Comparison of ENCODE assay signal across 12 mouse cellular contexts in genomic region chr9:22230556-22230955, GRCm38 (mm10). TPM values are rescaled to one million over a fixed set of nuclear protein-coding genes. Genes with fewer than 3 reads are reported as not detected.
DNase-seq lines count a peak whose midpoint lies in the region; ATAC-seq and TF ChIP-seq lines count a peak whose summit lies in the region.
"Had no signal": no experiment of that assay in that cellular context is flagged by ENCODE, and none has a peak within 500 bp of the region (broad histone marks: within the 10 kb centered on the region; RNA-seq: fewer than 3 reads in every experiment).

No protein-coding gene starts in this region.

- ATAC-seq in kidney, postnatal 0 days (replicated peaks; ENCODE audit: low FRiP score, low read depth), result no peak
- no peak for ATAC-seq in hindbrain, embryonic 13.5 days (ENCODE audit: low FRiP score)
- no peak for ATAC-seq in hindbrain, embryonic 11.5 days (ENCODE audit: low FRiP score)

- peaks cover 7% of the 10 kb centered on the region; the same call in 1 of the 2 replicates for H3K36me3 ChIP-seq in kidney, postnatal 0 days (ENCODE audit: insufficient read depth, low read length)
- no peaks in the 10 kb centered on the region for H3K36me3 ChIP-seq in kidney, adult 2 months (ENCODE audit: control insufficient read depth, insufficient read depth, low read length)
- H3K36me3 ChIP-seq in CH12.LX (replicated peaks in 1 of 2; ENCODE audit: control insufficient read depth in 1 of 2, insufficient read depth in 1 of 2, low read length in 1 of 2), result peaks cover 8 to 38% of the 10 kb centered on the region in 2 experiments
- peaks cover 7% of the 10 kb centered on the region for H3K36me3 ChIP-seq in hindbrain, embryonic 13.5 days
- H3K36me3 ChIP-seq in hindbrain, embryonic 11.5 days (ENCODE audit: control insufficient read depth, insufficient read depth, low read length), result no peaks in the 10 kb centered on the region

- no peak overlapping the region for H3K4me2 ChIP-seq in kidney, postnatal 0 days (ENCODE audit: low read length)
- no peak overlapping the region for H3K4me2 ChIP-seq in CH12.LX (ENCODE audit: insufficient read depth, low read depth, poor library complexity, severe bottlenecking)
- H3K4me2 ChIP-seq in hindbrain, embryonic 13.5 days, result no peak overlapping the region
- no peak overlapping the region for H3K4me2 ChIP-seq in hindbrain, embryonic 11.5 days (replicated peaks; ENCODE audit: low read depth, low read length)
- H3K4me2 ChIP-seq: kidney, embryonic 15.5 days had no signal

- no peak overlapping the region for H3K9ac ChIP-seq in kidney, postnatal 0 days (ENCODE audit: low read depth, low read length)
- H3K9ac ChIP-seq in CH12.LX (ENCODE audit: insufficient read depth, low read depth), result no peak overlapping the region
- H3K9ac ChIP-seq in hindbrain, embryonic 13.5 days, result no peak overlapping the region
- H3K9ac ChIP-seq in hindbrain, embryonic 11.5 days (ENCODE audit: low read depth, low read length), result no peak overlapping the region
- H3K9ac ChIP-seq: kidney, embryonic 15.5 days had no signal

- peaks cover 19% of the 10 kb centered on the region for H3K79me2 ChIP-seq in CH12.LX (replicated peaks; ENCODE audit: control insufficient read depth, extremely low read depth, insufficient read depth, poor library complexity, severe bottlenecking)

- peak; percentile 22 for DNase-seq in kidney, postnatal 0 days (ENCODE audit: low spot score)
- DNase-seq in kidney, adult 2 months, result no peak
- DNase-seq in 416B (ENCODE audit: low read depth) (peak; percentile 74), CH12.LX (ENCODE audit: extremely low read depth) (peak; percentile 37)
- peak; percentile 45 for DNase-seq in induced T-regulatory cell, adult 2 months (ENCODE audit: low read depth)
- DNase-seq in hindbrain, embryonic 11.5 days (ENCODE audit: low spot score), result no peak
- DNase-seq: cerebellum, adult 11 months; heart, postnatal 10 days; lung, postnatal 10 days; thymus, postnatal 14 days had no signal

- no peak for TF ChIP-seq POLR2A in kidney, adult 2 months (IDR thresholded peaks at IDR 0.05; ENCODE audit: low read depth, low read length)
- no peak for TF ChIP-seq POLR2A in CH12.LX (IDR thresholded peaks at IDR 0.05; ENCODE audit: low read depth, low read length)

- dilution Hi-C loops in CH12.LX (cut with MboI; ENCODE audit: extremely low pct_ligation_motif_present, extremely low pct_unique_long_range_greater_than_20kb, low sequenced_read_pairs), result no loop called here

- no peak for TF ChIP-seq EP300 in CH12.LX (IDR thresholded peaks at IDR 0.05; ENCODE audit: low read length)

- H3K27ac ChIP-seq in kidney, postnatal 0 days, result no peak overlapping the region
- no peak overlapping the region for H3K27ac ChIP-seq in kidney, adult 2 months (ENCODE audit: insufficient read depth, low read depth, low read length)
- no peak overlapping the region for H3K27ac ChIP-seq in CH12.LX (ENCODE audit: insufficient read depth, low read depth)
- H3K27ac ChIP-seq in hindbrain, embryonic 13.5 days, result no peak overlapping the region
- H3K27ac ChIP-seq in hindbrain, embryonic 11.5 days (ENCODE audit: low read depth, low read length), result no peak overlapping the region
- H3K27ac ChIP-seq: kidney, embryonic 15.5 days had no signal

- H3K4me3 ChIP-seq in kidney, postnatal 0 days (replicated peaks; ENCODE audit: low read depth, low read length), result no peak overlapping the region
- no peak overlapping the region for H3K4me3 ChIP-seq in kidney, adult 2 months (ENCODE audit: insufficient read depth, low read depth, low read length)
- H3K4me3 ChIP-seq in CH12.LX (replicated peaks in 1 of 3; ENCODE audit: low read depth in 2 of 3, low read length in 2 of 3, poor library complexity in 1 of 3), result no peak overlapping the region
- no peak overlapping the region for H3K4me3 ChIP-seq in hindbrain, embryonic 13.5 days
- no peak overlapping the region for H3K4me3 ChIP-seq in hindbrain, embryonic 11.5 days (ENCODE audit: low read depth, low read length)
- H3K4me3 ChIP-seq: kidney, embryonic 15.5 days had no signal

- peaks cover 4% of the 10 kb centered on the region; the same call in 1 of the 2 replicates for H3K9me3 ChIP-seq in kidney, postnatal 0 days (replicated peaks; ENCODE audit: low read length)
- H3K9me3 ChIP-seq in CH12.LX (replicated peaks; ENCODE audit: low read length), result no peaks in the 10 kb centered on the region
- H3K9me3 ChIP-seq in hindbrain, embryonic 13.5 days, result no peaks in the 10 kb centered on the region
- H3K9me3 ChIP-seq in hindbrain, embryonic 11.5 days (ENCODE audit: control insufficient read depth, low read length), result no peaks in the 10 kb centered on the region
- H3K9me3 ChIP-seq: kidney, embryonic 15.5 days had no signal

- TF ChIP-seq CTCF in kidney, postnatal 0 days (IDR thresholded peaks at IDR 0.05; ENCODE audit: low read depth), result peak; percentile 49
- no peak for TF ChIP-seq CTCF in kidney, adult 2 months (conservative IDR thresholded peaks at IDR 0.05; ENCODE audit: insufficient read depth, insufficient read length, low read depth, low read length)
- TF ChIP-seq CTCF in CH12.LX (conservative IDR thresholded peaks at IDR 0.05 in 1 of 2, IDR thresholded peaks at IDR 0.05 in 1 of 2; ENCODE audit: low read depth in 2 of 2, low read length in 2 of 2), result peak in 1 of 2 experiments; percentile 58; a peak in 2 of 4 replicates

- no peaks in the 10 kb centered on the region for H3K4me1 ChIP-seq in kidney, postnatal 0 days (replicated peaks; ENCODE audit: insufficient read depth, low read length)
- H3K4me1 ChIP-seq in kidney, adult 2 months (ENCODE audit: control insufficient read depth, insufficient read depth, low read length), result peaks cover 2% of the 10 kb centered on the region; the same call in 1 of the 2 replicates
- no peaks in the 10 kb centered on the region for H3K4me1 ChIP-seq in CH12.LX (ENCODE audit: control insufficient read depth in 1 of 2, insufficient read depth in 2 of 2)
- H3K4me1 ChIP-seq in hindbrain, embryonic 13.5 days (replicated peaks), result peaks cover 5% of the 10 kb centered on the region; the same call in 1 of the 2 replicates
- H3K4me1 ChIP-seq in hindbrain, embryonic 11.5 days (replicated peaks; ENCODE audit: control insufficient read depth, insufficient read depth, low read length), result no peaks in the 10 kb centered on the region

- peak; percentile 48 for TF ChIP-seq RAD21 in CH12.LX (IDR thresholded peaks at IDR 0.05; ENCODE audit: low read depth, low read length)

- in situ Hi-C loops in CH12.LX (cut with MboI; ENCODE audit: low pct_ligation_motif_present, low pct_unique_long_range_greater_than_20kb, low sequenced_read_pairs), result no loop called here

- H3K27me3 ChIP-seq in kidney, postnatal 0 days (ENCODE audit: insufficient read depth, low read length), result no peaks in the 10 kb centered on the region
- no peaks in the 10 kb centered on the region for H3K27me3 ChIP-seq in kidney, adult 2 months (replicated peaks; ENCODE audit: control insufficient read depth, insufficient read depth, low read length)
- no peaks in the 10 kb centered on the region for H3K27me3 ChIP-seq in CH12.LX (replicated peaks)
- no peaks in the 10 kb centered on the region for H3K27me3 ChIP-seq in hindbrain, embryonic 13.5 days
- no peaks in the 10 kb centered on the region for H3K27me3 ChIP-seq in hindbrain, embryonic 11.5 days (ENCODE audit: control insufficient read depth, insufficient read depth, low read length)
- H3K27me3 ChIP-seq: kidney, embryonic 15.5 days had no signal

TF ChIP-seq in CH12.LX, 34 proteins besides CTCF, POLR2A, EP300 and RAD21:
- TF ChIP-seq ELF1 (IDR thresholded peaks at IDR 0.05; ENCODE audit: low read depth, low read length) (no peak), E2F4 (IDR thresholded peaks at IDR 0.05; ENCODE audit: insufficient replicate concordance, low read depth, low read length) (no peak), ZNF384 (IDR thresholded peaks at IDR 0.05; ENCODE audit: low read depth, low read length) (peak; percentile 64), ZC3H11A (IDR thresholded peaks at IDR 0.05; ENCODE audit: low read depth, low read length) (no peak), JUND (conservative IDR thresholded peaks at IDR 0.05; ENCODE audit: low read depth, low read length) (no peak), MYC (IDR thresholded peaks at IDR 0.05; ENCODE audit: low read depth, low read length) (peak; percentile 75), NELFE (IDR thresholded peaks at IDR 0.05; ENCODE audit: low read depth, low read length) (no peak), SMC3 (IDR thresholded peaks at IDR 0.05; ENCODE audit: low read depth, low read length) (peak; percentile 39; the same call in 1 of the 2 replicates)

RNA-seq across cellular contexts. Expression of gene Zfp809, which starts 5.0 kb away (rescaled TPM):
- polyA plus RNA-seq in kidney, postnatal 0 days (2015; fragmentation: Nextera tagmentation; extraction: Ambion mirVana), result 12.6 and 14.5 TPM in 2 replicates
- 13.6 and 17.7 TPM in 2 replicates for polyA plus RNA-seq in kidney, adult 2 months (2012; rRNA removed)
- total RNA-seq in CH12.LX (2012; rRNA removed) (14.0 and 14.2 TPM in 2 replicates), CH12.LX (2014; rRNA removed) (11.4 and 13.9 TPM in 2 replicates)
- 23.8 and 24.1 TPM in 2 replicates for polyA plus RNA-seq in CH12.LX (2012; ENCODE audit: insufficient read length, low read depth)
- polyA plus RNA-seq in hindbrain, embryonic 13.5 days (2015; fragmentation: Nextera tagmentation; extraction: Ambion mirVana), result 9.0 and 10.9 TPM in 2 replicates
- polyA plus RNA-seq in hindbrain, embryonic 11.5 days (2014; fragmentation: Nextera tagmentation; extraction: Ambion mirVana), result 11.9 and 13.4 TPM in 2 replicates

RNA-seq across cellular contexts. Expression of gene Zfp599, which starts 29.1 kb away (rescaled TPM):
- polyA plus RNA-seq in kidney, postnatal 0 days (2015; fragmentation: Nextera tagmentation; extraction: Ambion mirVana), result 3.1 and 3.3 TPM in 2 replicates
- polyA plus RNA-seq in kidney, adult 2 months (2012; rRNA removed), result 0.07 and 0.09 TPM in 2 replicates
- total RNA-seq in CH12.LX (2012; rRNA removed) (2.2 and 2.9 TPM in 2 replicates), CH12.LX (2014; rRNA removed) (2.3 and 2.4 TPM in 2 replicates)
- polyA plus RNA-seq in CH12.LX (2012; ENCODE audit: insufficient read length, low read depth), result 1.7 and 2.1 TPM in 2 replicates
- 7.5 and 7.6 TPM in 2 replicates for polyA plus RNA-seq in hindbrain, embryonic 13.5 days (2015; fragmentation: Nextera tagmentation; extraction: Ambion mirVana)
- polyA plus RNA-seq in hindbrain, embryonic 11.5 days (2014; fragmentation: Nextera tagmentation; extraction: Ambion mirVana), result 7.1 and 8.1 TPM in 2 replicates

RNA-seq across cellular contexts. Expression of gene Zfp872, which starts 42.7 kb away (rescaled TPM):
- polyA plus RNA-seq in kidney, postnatal 0 days (2015; fragmentation: Nextera tagmentation; extraction: Ambion mirVana), result 0.11 and 0.18 TPM in 2 replicates
- not detected in 2 replicates for polyA plus RNA-seq in kidney, adult 2 months (2012; rRNA removed)
- not detected in 2 replicates for total RNA-seq in CH12.LX (2012; rRNA removed)
- total RNA-seq in CH12.LX (2014; rRNA removed), result not detected in 2 replicates
- not detected in 2 replicates for polyA plus RNA-seq in CH12.LX (2012; ENCODE audit: insufficient read length, low read depth)
- polyA plus RNA-seq in hindbrain, embryonic 13.5 days (2015; fragmentation: Nextera tagmentation; extraction: Ambion mirVana), result 0.17 TPM in 1 of 2 replicates, not detected in the other
- polyA plus RNA-seq in hindbrain, embryonic 11.5 days (2014; fragmentation: Nextera tagmentation; extraction: Ambion mirVana), result not detected in 2 replicates

Comparison
In these comparisons a context has a peak if more than half of its experiments do, and no peak if none do; other contexts are left out.
1. DNase-seq: peak in kidney, postnatal 0 days (single experiment), 416B (single experiment), CH12.LX (single experiment) and induced T-regulatory cell, adult 2 months (single experiment); none in kidney, adult 2 months (single experiment) and hindbrain, embryonic 11.5 days (single experiment).